Mouse (Mus musculus): ENCODE results near the gene Mrpl17. TPM values are rescaled to one million over a fixed set of nuclear protein-coding genes. Genes with fewer than 3 reads are reported as not detected.
"Not testable (repeated sequence)": the region's sequence is repeated elsewhere in the genome, so short reads cannot be mapped to it uniquely, and the experiment has no call there.

Gene Mrpl17
- total RNA-seq (2021) (100 to 1,000 TPM in 1 of 2 experiments, 10 to 100 TPM in 1; 93.1 to 133 TPM), polyA plus RNA-seq (2012; rRNA removed) (139 and 144 TPM in 2 replicates)
- long read RNA-seq, full-length matches to known transcripts, result 51 of 51 reads
- long read RNA-seq, partial matches to known transcripts, result 0 of 51 reads
- long read RNA-seq, other reads (novel, unspliced or antisense), result 0 of 51 reads

- peak within 1 kb of the TSS; percentile 92 for H3K27ac ChIP-seq
- no peaks in the 10 kb centered on the region for H3K27me3 ChIP-seq (ENCODE audit: control insufficient read depth, insufficient read depth, low read length)
- intact Hi-C loops (cut with DNase I), result loop anchor here (1.0 to 10.0 kb wide), 7 partner anchors 32 to 414 kb away; partner anchors contain the start of genes Arfip2, Gm45799, Ilk and Rrp8
- H3K79me2 ChIP-seq (replicated peaks; ENCODE audit: control insufficient read depth, insufficient read depth, low read length), result peaks cover 2% of the 10 kb centered on the region; the same call in 1 of the 2 replicates
- peak within 1 kb of the TSS; percentile 94 for H3K9ac ChIP-seq (ENCODE audit: low read depth, low read length)
- peak; percentile 100 for DNase-seq
- peak within 1 kb of the TSS; percentile 64 for H3K4me3 ChIP-seq
- peaks cover 8% of the 10 kb centered on the region for H3K4me1 ChIP-seq (ENCODE audit: control insufficient read depth, insufficient read depth, low read length)
- peaks cover 20% of the 10 kb centered on the region for H3K36me3 ChIP-seq (ENCODE audit: control insufficient read depth, insufficient read depth, low read length)
- TF ChIP-seq EP300 (IDR thresholded peaks at IDR 0.05; ENCODE audit: insufficient read depth, low read depth, low read length) (peak; percentile 65; the same call in 1 of the 2 replicates), CTCF (IDR thresholded peaks at IDR 0.05) (no peak), POLR2A (IDR thresholded peaks at IDR 0.05; ENCODE audit: insufficient read depth, low read depth, low read length) (peak; percentile 79)
- WGBS, result under 1% methylated on average over 51 of the region's 52 CpGs
Measured at GRCm38 (mm10) chr7:105810877-105811489, at the start of gene Mrpl17. Gene Mrpl17, minus strand, starts transcription at chr7:105811099.

GRCm38 (mm10) chr7:105855718-105856560, 45.0 kb upstream of the Mrpl17 start:
- H3K27me3 ChIP-seq (ENCODE audit: control insufficient read depth, insufficient read depth, low read length); H3K4me3 ChIP-seq; H3K79me2 ChIP-seq (replicated peaks; ENCODE audit: control insufficient read depth, insufficient read depth, low read length); intact Hi-C loops (cut with DNase I); H3K36me3 ChIP-seq (ENCODE audit: control insufficient read depth, insufficient read depth, low read length); H3K4me1 ChIP-seq (ENCODE audit: control insufficient read depth, insufficient read depth, low read length); H3K27ac ChIP-seq; H3K9ac ChIP-seq (ENCODE audit: low read depth, low read length); DNase-seq: not testable (repeated sequence)
- WGBS, result no CpG with 5 or more reads among the region's 2 CpGs

GRCm38 (mm10) chr7:105824281-105824680, 13.4 kb upstream of the Mrpl17 start:
- Histone ChIP-seq H3K79me2 (replicated peaks; ENCODE audit: control insufficient read depth, insufficient read depth, low read length) (no peaks in the 10 kb centered on the region), H3K27ac (no peak overlapping the region), H3K27me3 (ENCODE audit: control insufficient read depth, insufficient read depth, low read length) (no peaks in the 10 kb centered on the region), H3K4me1 (ENCODE audit: control insufficient read depth, insufficient read depth, low read length) (no peaks in the 10 kb centered on the region), H3K36me3 (ENCODE audit: control insufficient read depth, insufficient read depth, low read length) (no peaks in the 10 kb centered on the region), H3K4me3 (no peak overlapping the region), H3K9ac (ENCODE audit: low read depth, low read length) (no peak overlapping the region)
- intact Hi-C loops (cut with DNase I), result no loop called here
- WGBS, result 73% methylated on average over 7 of the region's 7 CpGs
- TF ChIP-seq POLR2A (IDR thresholded peaks at IDR 0.05; ENCODE audit: insufficient read depth, low read depth, low read length), result no peak
- TF ChIP-seq CTCF (IDR thresholded peaks at IDR 0.05), result no peak
- TF ChIP-seq EP300 (IDR thresholded peaks at IDR 0.05; ENCODE audit: insufficient read depth, low read depth, low read length), result no peak
- DNase-seq, result no peak

- Histone ChIP-seq H3K79me2 (replicated peaks; ENCODE audit: control insufficient read depth, insufficient read depth, low read length) (no peaks in the 10 kb centered on the region), H3K4me3 (no peak overlapping the region), H3K4me1 (ENCODE audit: control insufficient read depth, insufficient read depth, low read length) (no peaks in the 10 kb centered on the region), H3K9ac (ENCODE audit: low read depth, low read length) (no peak overlapping the region), H3K27ac (no peak overlapping the region), H3K27me3 (ENCODE audit: control insufficient read depth, insufficient read depth, low read length) (no peaks in the 10 kb centered on the region), H3K36me3 (ENCODE audit: control insufficient read depth, insufficient read depth, low read length) (no peaks in the 10 kb centered on the region)
- intact Hi-C loops (cut with DNase I), result loop anchor here (1.0 to 10.0 kb wide), 2 partner anchors 92 to 344 kb away; no protein-coding TSS in a partner anchor
- no peak for DNase-seq
- no peak for TF ChIP-seq POLR2A (IDR thresholded peaks at IDR 0.05; ENCODE audit: insufficient read depth, low read depth, low read length)
- no peak for TF ChIP-seq EP300 (IDR thresholded peaks at IDR 0.05; ENCODE audit: insufficient read depth, low read depth, low read length)
- TF ChIP-seq CTCF (IDR thresholded peaks at IDR 0.05), result peak; percentile 91
- WGBS, result 2% methylated on average over 1 of the region's 1 CpGs
Measured at GRCm38 (mm10) chr7:105818483-105818882, 7.6 kb upstream of the Mrpl17 start.

- intact Hi-C loops (cut with DNase I), result loop anchor here (10.0 kb wide), 1 partner anchor 342 kb away; no protein-coding TSS in a partner anchor
- H3K27ac ChIP-seq, result no peak overlapping the region
- no peak for TF ChIP-seq POLR2A (IDR thresholded peaks at IDR 0.05; ENCODE audit: insufficient read depth, low read depth, low read length)
- peak; percentile 74 for TF ChIP-seq CTCF (IDR thresholded peaks at IDR 0.05)
- no peak for TF ChIP-seq EP300 (IDR thresholded peaks at IDR 0.05; ENCODE audit: insufficient read depth, low read depth, low read length)
- H3K36me3 ChIP-seq (ENCODE audit: control insufficient read depth, insufficient read depth, low read length), result no peaks in the 10 kb centered on the region
- no peaks in the 10 kb centered on the region for H3K27me3 ChIP-seq (ENCODE audit: control insufficient read depth, insufficient read depth, low read length)
- H3K79me2 ChIP-seq (replicated peaks; ENCODE audit: control insufficient read depth, insufficient read depth, low read length), result no peaks in the 10 kb centered on the region
- no peak overlapping the region for H3K4me3 ChIP-seq
- H3K4me1 ChIP-seq (ENCODE audit: control insufficient read depth, insufficient read depth, low read length), result no peaks in the 10 kb centered on the region
- no peak for DNase-seq
- no peak overlapping the region for H3K9ac ChIP-seq (ENCODE audit: low read depth, low read length)
Measured at GRCm38 (mm10) chr7:105816736-105817135, 5.8 kb upstream of the Mrpl17 start.

Data from heart, adult 2 months (tissue).